Mouse (Mus musculus) olfactory bulb, adult 2 months (tissue): ENCODE results near the gene Kcns1.

Experiments
- CTCF ChIP-seq: fragments of 200-500 bp; IDR thresholded peaks from 2 replicates; pipeline ENCODE4 v1.5.1; 2012; ENCODE audit warnings: low read depth, mild to moderate bottlenecking, low read length, moderate library complexity; ENCODE audit not compliant: insufficient read depth
- POLR2A ChIP-seq: fragments of 200-500 bp; IDR thresholded peaks from 2 replicates; pipeline ENCODE4 v1.6.1; 2012; ENCODE audit warnings: mild to moderate bottlenecking, low read depth, low read length, moderate library complexity; ENCODE audit not compliant: insufficient read depth

DNA sequence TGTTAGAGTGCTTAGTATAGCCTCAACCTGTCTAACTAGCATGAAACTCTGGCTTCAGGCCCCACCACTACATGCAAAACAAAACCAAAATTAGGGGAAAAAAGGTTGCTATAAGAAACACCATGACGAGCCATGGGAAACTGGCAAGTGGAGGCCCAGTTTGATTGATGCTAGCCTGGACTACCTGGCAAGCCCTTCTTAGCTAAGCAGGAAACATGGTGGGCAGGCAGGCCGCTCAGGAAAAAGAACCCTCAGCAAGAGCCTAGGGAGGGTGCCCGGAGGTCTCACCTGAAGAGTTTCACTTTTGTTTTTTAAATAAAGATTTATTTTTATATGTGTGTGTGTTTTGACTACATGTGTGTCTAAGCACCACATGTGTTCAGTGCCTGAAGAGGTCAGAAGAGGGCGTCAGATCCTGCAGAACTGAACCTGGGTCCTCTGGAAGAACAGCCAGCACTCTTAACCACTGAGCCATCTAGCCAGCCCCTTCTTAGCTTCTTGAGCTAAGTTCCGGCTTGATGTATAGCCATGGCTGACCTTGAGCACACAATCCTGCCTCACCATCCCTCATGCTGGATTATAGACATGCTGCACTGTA is 47.6 kb downstream of the Kcns1 start:
- TF ChIP-seq POLR2A: no peak
- TF ChIP-seq CTCF: no peak
